Mouse (Mus musculus) limb, embryonic 15.5 days (tissue): Measurements from ENCODE around the gene Gm10715. TPM values are rescaled to one million over a fixed set of nuclear protein-coding genes. Genes with fewer than 3 reads are reported as not detected.
A peak's percentile ranks its signal among the peaks of the same experiment; 100 is the strongest.
"Not testable (repeated sequence)": the region's sequence is repeated elsewhere in the genome, so short reads cannot be mapped to it uniquely, and the experiment has no call there.

Experiments used
- ATAC-seq: fragments of 200-750 bp; cut with Nextera tagmentation; 2 replicates; pipeline ENCODE4 v1.8.0; 2017; ENCODE audit warnings: low read depth, moderate TSS enrichment; ENCODE audit not compliant: insufficient number of reproducible peaks, low FRiP score, low TSS enrichment
- H3K27ac ChIP-seq: fragments of 300-500 bp; sonication (generic); 2 replicates; pipeline ENCODE4 v1.5.1; 2015; ENCODE audit warnings: moderate library complexity, mild to moderate bottlenecking, inconsistent platforms
- H3K27me3 ChIP-seq: fragments of 300-500 bp; sonication (generic); 2 replicates; pipeline ENCODE4 v1.6.1; 2015; ENCODE audit warnings: inconsistent platforms
- H3K36me3 ChIP-seq: fragments of 300-500 bp; sonication (generic); 2 replicates; pipeline ENCODE4 v1.6.1; 2015; ENCODE audit warnings: inconsistent platforms
- H3K4me1 ChIP-seq: fragments of 300-500 bp; sonication (generic); 2 replicates; pipeline ENCODE4 v1.6.1; 2015; ENCODE audit warnings: inconsistent platforms
- H3K4me2 ChIP-seq: fragments of 300-500 bp; sonication (generic); 2 replicates; pipeline ENCODE4 v1.6.1; 2015; ENCODE audit warnings: mild to moderate bottlenecking, inconsistent platforms
- H3K4me3 ChIP-seq: fragments of 300-500 bp; sonication (generic); 2 replicates; pipeline ENCODE4 v1.5.1; 2015; ENCODE audit warnings: mild to moderate bottlenecking, inconsistent platforms
- H3K9ac ChIP-seq: fragments of 300-500 bp; sonication (generic); 2 replicates; pipeline ENCODE4 v1.6.1; 2015; ENCODE audit warnings: inconsistent platforms
- H3K9me3 ChIP-seq: fragments of 300-500 bp; sonication (generic); 2 replicates; pipeline ENCODE4 v1.6.1; 2016; ENCODE audit warnings: inconsistent platforms
- WGBS: fragments of 180-500 bp; shearing (Covaris S2); methylation state at CpG from one replicate; pipeline ENCODE4 v1.1.7; 2015; 5-methylcytosine and 5-hydroxymethylcytosine counted together
- polyA plus RNA-seq: library from polyadenylated mRNA; unstranded; fragments of >200 nt; fragmentation: Nextera tagmentation; extraction: Ambion mirVana; gene quantifications from 2 replicates; pipeline ENCODE4 v1.2.1, GENCODE M21; 2015

Gm10715 gene
- not detected in 2 replicates for polyA plus RNA-seq

- not testable (repeated sequence) for H3K27ac ChIP-seq, ATAC-seq, H3K4me1 ChIP-seq, H3K4me3 ChIP-seq, H3K4me2 ChIP-seq, H3K36me3 ChIP-seq, H3K9me3 ChIP-seq, H3K27me3 ChIP-seq, H3K9ac ChIP-seq
- 71% methylated on average over 8 of the region's 8 CpGs for WGBS
Observed at GRCm38 (mm10) chr9:3036577-3036976, at the start of gene Gm10715. Gene Gm10715 (plus strand): TSS chr9:3036877.

- not testable (repeated sequence) for ATAC-seq, H3K27ac ChIP-seq, H3K9ac ChIP-seq, H3K4me2 ChIP-seq, H3K36me3 ChIP-seq, H3K27me3 ChIP-seq, H3K9me3 ChIP-seq, H3K4me3 ChIP-seq, H3K4me1 ChIP-seq
- WGBS: 72% methylated on average over 12 of the region's 12 CpGs
Observed at GRCm38 (mm10) chr9:3000445-3000972, 36.2 kb upstream of the Gm10715 start, which contains the start of gene Gm10722. Gene Gm10722 (plus strand): TSS chr9:3000922.

DNA sequence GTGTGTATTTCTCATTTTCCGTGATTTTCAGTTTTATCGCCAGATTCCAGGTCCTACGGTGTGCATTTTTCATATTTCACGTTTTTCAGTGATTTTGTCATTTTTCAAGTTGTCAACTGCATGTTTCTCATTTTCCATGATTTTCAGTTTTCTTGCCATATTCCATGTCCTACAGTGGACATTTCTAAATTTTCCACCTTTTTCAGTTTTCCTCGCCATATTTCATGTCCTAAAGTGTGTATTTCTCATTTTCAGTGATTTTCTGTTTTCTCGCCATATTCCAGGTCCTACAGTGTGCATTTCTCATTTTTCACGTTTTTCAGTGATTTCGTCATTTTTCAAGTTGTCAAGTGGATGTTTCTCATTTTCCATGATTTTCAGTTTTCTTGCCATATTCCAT is 35.7 kb upstream of the Gm10715 start:
- not testable (repeated sequence) for H3K9me3 ChIP-seq, H3K4me3 ChIP-seq, H3K4me2 ChIP-seq, H3K9ac ChIP-seq, H3K36me3 ChIP-seq, H3K27ac ChIP-seq, H3K27me3 ChIP-seq, H3K4me1 ChIP-seq, ATAC-seq
- WGBS: 64% methylated on average over 8 of the region's 8 CpGs

GRCm38 (mm10) chr9:3001948-3002659 is 34.6 kb upstream of the Gm10715 start:
- not testable (repeated sequence) for H3K4me1 ChIP-seq, H3K9me3 ChIP-seq, H3K9ac ChIP-seq, H3K27ac ChIP-seq, H3K4me2 ChIP-seq, H3K4me3 ChIP-seq, H3K36me3 ChIP-seq, H3K27me3 ChIP-seq
- 70% methylated on average over 9 of the region's 11 CpGs for WGBS
- ATAC-seq: peak; percentile 89

DNA sequence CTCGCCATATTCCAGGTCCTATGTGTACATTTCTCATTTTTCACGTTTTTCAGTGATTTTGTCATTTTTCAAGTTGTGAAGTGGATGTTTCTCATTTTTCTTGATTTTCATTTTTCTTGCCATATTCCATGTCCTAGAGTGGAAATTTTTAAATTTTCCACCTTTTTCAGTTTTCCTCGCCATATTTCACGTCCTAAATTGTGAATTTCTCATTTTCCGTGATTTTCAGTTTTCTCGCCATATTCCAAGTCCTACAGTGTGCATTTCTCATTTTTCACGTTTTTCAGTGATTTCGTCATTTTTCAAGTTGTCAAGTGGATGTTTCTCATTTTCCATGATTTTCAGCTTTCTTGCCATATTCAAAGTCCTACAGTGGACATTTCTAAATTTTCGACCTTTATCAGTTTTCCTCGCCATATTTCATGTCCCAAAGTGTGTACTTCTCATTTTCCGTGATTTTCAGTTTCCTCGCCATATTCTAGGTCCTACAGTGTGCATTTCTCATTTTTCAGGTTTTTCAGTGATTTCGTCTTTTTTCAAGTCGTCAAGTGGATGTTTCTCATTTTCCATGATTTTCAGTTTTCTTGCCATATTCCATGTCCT is 33.8 kb upstream of the Gm10715 start, which contains the start of gene Gm11168:
Gene Gm11168 (plus strand): TSS at position 553 of the 603 bp plus-strand sequence.
- H3K27ac ChIP-seq, H3K9ac ChIP-seq, H3K4me3 ChIP-seq, ATAC-seq, H3K4me2 ChIP-seq, H3K36me3 ChIP-seq, H3K9me3 ChIP-seq, H3K4me1 ChIP-seq, H3K27me3 ChIP-seq: not testable (repeated sequence)
- WGBS: 69% methylated on average over 6 of the region's 14 CpGs

DNA sequence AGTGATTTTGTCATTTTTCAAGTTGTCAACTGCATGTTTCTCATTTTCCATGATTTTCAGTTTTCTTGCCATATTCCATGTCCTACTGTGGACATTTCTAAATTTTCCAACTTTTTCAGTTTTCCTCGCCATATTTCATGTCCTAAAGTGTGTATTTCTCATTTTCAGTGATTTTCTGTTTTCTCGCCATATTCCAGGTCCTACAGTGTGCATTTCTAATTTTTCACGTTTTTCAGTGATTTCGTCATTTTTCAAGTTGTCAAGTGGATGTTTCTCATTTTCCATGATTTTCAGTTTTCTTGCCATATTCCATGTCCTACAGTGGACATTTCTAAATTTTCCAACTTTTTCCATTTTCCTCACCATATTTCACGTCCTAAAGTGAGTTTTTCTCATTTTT is 30.5 kb upstream of the Gm10715 start:
- not testable (repeated sequence) for H3K9ac ChIP-seq, H3K4me1 ChIP-seq, H3K9me3 ChIP-seq, ATAC-seq, H3K4me3 ChIP-seq, H3K4me2 ChIP-seq, H3K27ac ChIP-seq, H3K36me3 ChIP-seq, H3K27me3 ChIP-seq
- WGBS: 81% methylated on average over 1 of the region's 5 CpGs

DNA sequence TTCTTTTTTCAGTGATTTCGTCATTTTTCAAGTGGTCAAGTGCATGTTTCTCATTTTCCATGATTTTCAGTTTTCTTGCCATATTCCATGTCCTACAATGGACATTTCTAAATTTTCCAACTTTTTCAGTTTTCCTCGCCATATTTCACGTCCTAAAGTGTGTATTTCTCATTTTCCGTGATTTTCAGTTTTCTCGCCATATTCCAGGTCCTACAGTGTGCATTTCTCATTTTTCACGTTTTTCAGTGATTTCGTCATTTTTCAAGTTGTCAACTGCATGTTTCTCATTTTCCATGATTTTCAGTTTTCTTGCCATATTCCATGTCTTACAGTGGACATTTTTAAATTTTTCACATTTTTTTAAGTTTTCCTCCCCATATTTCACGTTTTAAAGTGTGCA is 30.0 kb upstream of the Gm10715 start:
- H3K4me3 ChIP-seq, H3K27ac ChIP-seq, H3K27me3 ChIP-seq, H3K9ac ChIP-seq, H3K36me3 ChIP-seq, H3K4me2 ChIP-seq, H3K4me1 ChIP-seq, H3K9me3 ChIP-seq: not testable (repeated sequence)
- peak; percentile 74; the same call in 1 of the 2 replicates for ATAC-seq
- 72% methylated on average over 8 of the region's 8 CpGs for WGBS

DNA sequence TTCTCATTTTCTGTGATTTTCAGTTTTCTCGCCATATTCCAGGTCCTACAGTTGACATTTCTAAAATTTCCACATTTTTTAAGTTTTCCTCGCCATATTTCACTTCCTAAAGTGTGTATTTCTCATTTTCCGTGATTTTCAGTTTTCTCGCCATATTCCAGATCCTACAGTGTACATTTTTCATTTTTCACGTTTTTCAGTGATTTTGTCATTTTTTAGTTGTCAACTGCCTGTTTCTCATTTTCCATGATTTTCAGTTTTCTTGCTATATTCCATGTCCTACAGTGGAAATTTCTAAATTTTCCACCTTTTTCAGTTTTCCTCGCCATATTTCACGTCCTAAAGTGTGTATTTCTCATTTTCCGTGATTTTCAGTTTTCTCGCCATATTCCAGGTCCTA is 29.4 kb upstream of the Gm10715 start:
- not testable (repeated sequence) for H3K27me3 ChIP-seq, H3K27ac ChIP-seq, H3K9ac ChIP-seq, H3K4me3 ChIP-seq, H3K36me3 ChIP-seq, H3K9me3 ChIP-seq, H3K4me1 ChIP-seq, H3K4me2 ChIP-seq, ATAC-seq
- WGBS: 76% methylated on average over 8 of the region's 9 CpGs

GRCm38 (mm10) chr9:3009331-3009730 is 27.3 kb upstream of the Gm10715 start:
- H3K4me2 ChIP-seq, H3K27ac ChIP-seq, H3K4me3 ChIP-seq, H3K4me1 ChIP-seq, H3K9me3 ChIP-seq, H3K36me3 ChIP-seq, H3K27me3 ChIP-seq, H3K9ac ChIP-seq: not testable (repeated sequence)
- no CpG with 5 or more reads among the region's 5 CpGs for WGBS
- peak; percentile 60; the same call in 1 of the 2 replicates for ATAC-seq

- H3K9me3 ChIP-seq, H3K27me3 ChIP-seq, H3K4me2 ChIP-seq, H3K36me3 ChIP-seq, H3K27ac ChIP-seq, ATAC-seq, H3K4me1 ChIP-seq, H3K9ac ChIP-seq, H3K4me3 ChIP-seq: not testable (repeated sequence)
- WGBS: 88% methylated on average over 3 of the region's 7 CpGs
Observed at GRCm38 (mm10) chr9:3012054-3012621, 24.5 kb upstream of the Gm10715 start.

DNA sequence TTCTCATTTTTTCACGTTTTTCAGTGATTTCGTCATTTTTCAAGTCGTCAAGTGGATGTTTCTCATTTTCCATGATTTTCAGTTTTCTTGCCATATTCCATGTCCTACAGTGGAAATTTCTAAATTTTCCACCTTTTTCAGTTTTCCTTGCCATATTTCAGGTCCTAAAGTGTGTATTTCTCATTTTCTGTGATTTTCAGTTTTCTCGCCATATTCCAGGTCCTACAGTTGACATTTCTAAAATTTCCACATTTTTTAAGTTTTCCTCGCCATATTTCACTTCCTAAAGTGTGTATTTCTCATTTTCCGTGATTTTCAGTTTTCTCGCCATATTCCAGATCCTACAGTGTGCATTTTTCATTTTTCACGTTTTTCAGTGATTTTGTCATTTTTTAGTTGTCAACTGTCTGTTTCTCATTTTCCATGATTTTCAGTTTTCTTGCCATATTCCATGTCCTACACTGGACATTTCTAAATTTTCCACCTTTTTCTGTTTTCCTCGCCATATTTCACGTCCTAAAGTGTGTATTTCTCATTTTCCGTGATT is 23.9 kb upstream of the Gm10715 start, which contains the start of gene Gm10721:
Gene Gm10721 (plus strand): TSS at position 408 of the 547 bp plus-strand sequence.
- H3K4me3 ChIP-seq, H3K27ac ChIP-seq, H3K9me3 ChIP-seq, H3K4me2 ChIP-seq, H3K4me1 ChIP-seq, H3K9ac ChIP-seq, H3K27me3 ChIP-seq, H3K36me3 ChIP-seq: not testable (repeated sequence)
- ATAC-seq: peak; percentile 75
- no CpG with 5 or more reads among the region's 11 CpGs for WGBS

- H3K4me1 ChIP-seq, H3K4me3 ChIP-seq, H3K9me3 ChIP-seq, H3K4me2 ChIP-seq, H3K27me3 ChIP-seq, H3K36me3 ChIP-seq, ATAC-seq, H3K27ac ChIP-seq, H3K9ac ChIP-seq: not testable (repeated sequence)
- WGBS: 70% methylated on average over 5 of the region's 9 CpGs
Observed at GRCm38 (mm10) chr9:3015354-3015753, 21.3 kb upstream of the Gm10715 start, which contains the start of gene Gm10720. Gene Gm10720 (plus strand): TSS chr9:3015654.
